Mouse (Mus musculus) intestine, postnatal 0 days (tissue): Measurements from ENCODE around the gene Sh3pxd2b. TPM values are rescaled to one million over a fixed set of nuclear protein-coding genes. Genes with fewer than 3 reads are reported as not detected.

Experiments
- ATAC-seq: fragments of 200-750 bp; cut with Nextera tagmentation; 2 replicates; pipeline ENCODE4 v1.8.0; 2017; ENCODE audit warnings: mild to moderate bottlenecking, moderate TSS enrichment, moderate library complexity
- H3K27ac ChIP-seq: fragments of 300-500 bp; sonication (generic); 2 replicates; pipeline ENCODE4 v1.5.1; 2014; ENCODE audit warnings: mild to moderate bottlenecking, low read depth, low read length, moderate library complexity
- H3K27me3 ChIP-seq: fragments of 300-500 bp; sonication (generic); replicated peaks from 2 replicates; pipeline ENCODE4 v1.6.1; 2014; ENCODE audit warnings: low read length, mixed read lengths; ENCODE audit not compliant: control insufficient read depth, insufficient read depth
- H3K36me3 ChIP-seq: fragments of 300-500 bp; sonication (generic); 2 replicates; pipeline ENCODE4 v1.6.1; 2014; ENCODE audit warnings: mild to moderate bottlenecking, moderate library complexity; ENCODE audit not compliant: control insufficient read depth, insufficient read depth
- H3K4me1 ChIP-seq: fragments of 300-500 bp; sonication (generic); replicated peaks from 2 replicates; pipeline ENCODE4 v1.6.1; 2014; ENCODE audit warnings: antibody characterized with exemption, low read length, mixed read lengths; ENCODE audit not compliant: control insufficient read depth, insufficient read depth
- H3K4me2 ChIP-seq: fragments of 300-500 bp; sonication (generic); replicated peaks from 2 replicates; pipeline ENCODE4 v1.6.1; 2014; ENCODE audit warnings: low read depth, mild to moderate bottlenecking, moderate library complexity
- H3K4me3 ChIP-seq: fragments of 300-500 bp; sonication (generic); 2 replicates; pipeline ENCODE4 v1.5.1; 2014; ENCODE audit warnings: low read depth, low read length
- H3K9ac ChIP-seq: fragments of 300-500 bp; sonication (generic); 2 replicates; pipeline ENCODE4 v1.6.1; 2014; ENCODE audit warnings: mild to moderate bottlenecking, low read depth, low read length
- H3K9me3 ChIP-seq: fragments of 300-500 bp; sonication (generic); 2 replicates; pipeline ENCODE4 v1.6.1; 2016; ENCODE audit warnings: mixed run types; ENCODE audit not compliant: control insufficient read depth
- CTCF ChIP-seq: sonication (generic); IDR thresholded peaks from 2 replicates; pipeline ENCODE4 v1.5.1; 2016; ENCODE audit warnings: low read depth, mild to moderate bottlenecking, control low read depth, antibody characterized with exemption, moderate library complexity
- WGBS: fragments of 180-500 bp; shearing (Covaris S2); extraction: QIAGEN DNeasy Blood & Tissue Kit; methylation state at CpG from one replicate; pipeline ENCODE4 v1.1.7; 2014; 5-methylcytosine and 5-hydroxymethylcytosine counted together
- polyA plus RNA-seq: library from polyadenylated mRNA; unstranded; fragments of >200 nt; fragmentation: Nextera tagmentation; extraction: Ambion mirVana; gene quantifications from 2 replicates; pipeline ENCODE4 v1.2.1, GENCODE M21; 2015

Sh3pxd2b gene
- polyA plus RNA-seq, 1 experiment from 2014 or later = 3.2 TPM

DNA sequence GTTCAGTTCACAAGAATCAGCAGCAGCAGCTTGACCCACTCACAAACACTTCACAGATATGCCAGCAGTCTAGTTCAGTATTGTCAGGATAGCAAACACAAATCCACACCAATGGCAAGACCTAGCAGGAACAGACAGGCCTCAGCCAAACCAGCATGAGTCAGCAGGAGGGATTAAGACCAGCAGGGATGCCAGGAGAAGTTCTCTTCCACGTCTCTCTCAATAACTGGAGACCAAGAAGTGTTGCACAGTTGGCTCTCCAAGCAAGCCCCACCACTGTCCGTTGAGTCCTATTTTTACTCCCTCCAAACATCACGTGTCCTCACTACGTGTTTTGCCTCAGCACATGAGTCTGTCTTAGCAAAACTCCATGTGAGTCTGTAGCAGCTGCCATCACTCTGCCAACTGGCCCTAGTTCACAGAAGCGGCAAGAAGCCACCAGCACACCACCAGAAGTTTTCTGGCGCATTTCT is 11.1 kb upstream of the Sh3pxd2b start:
- no peak overlapping the region for H3K9ac ChIP-seq
- H3K27ac ChIP-seq = no peak overlapping the region
- TF ChIP-seq CTCF = no peak
- no peaks in the 10 kb centered on the region; the same call in 1 of the 2 replicates for H3K4me1 ChIP-seq
- ATAC-seq = no peak
- no peaks in the 10 kb centered on the region for H3K36me3 ChIP-seq
- H3K27me3 ChIP-seq = no peaks in the 10 kb centered on the region
- no peak overlapping the region for H3K4me2 ChIP-seq
- no peak overlapping the region for H3K4me3 ChIP-seq
- 0 out of 2 replicates have a peak, but pooled peaks cover 3% of the 10 kb centered on the region for H3K9me3 ChIP-seq
- 93% methylated on average over 6 of the region's 6 CpGs for WGBS

DNA sequence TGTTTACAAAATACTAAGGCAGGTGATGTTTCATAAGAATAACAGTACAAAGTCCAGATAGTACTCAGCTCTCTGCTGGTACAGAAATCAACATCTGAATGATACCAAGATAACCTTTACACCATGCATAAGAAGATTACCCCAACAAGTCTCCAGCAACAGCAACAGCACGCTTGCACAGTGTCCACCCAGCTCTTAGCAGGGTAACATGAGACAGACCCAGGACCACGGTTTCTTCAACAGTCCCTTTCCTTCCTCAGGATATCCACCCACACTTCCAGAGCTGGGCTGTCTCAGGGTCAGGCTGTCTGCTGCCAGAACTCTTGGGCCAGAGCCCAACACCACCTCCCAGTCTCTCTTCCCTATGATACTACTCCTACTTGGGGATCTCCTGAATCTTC is 8.5 kb upstream of the Sh3pxd2b start:
- WGBS = 20% methylated on average over 2 of the region's 2 CpGs
- Histone ChIP-seq H3K36me3 (no peaks in the 10 kb centered on the region), H3K9me3 (0 out of 2 replicates have a peak, but pooled peaks cover 3% of the 10 kb centered on the region), H3K4me3 (no peak overlapping the region), H3K27ac (no peak overlapping the region), H3K9ac (no peak overlapping the region), H3K4me1 (no peaks in the 10 kb centered on the region; the same call in 1 of the 2 replicates), H3K4me2 (no peak overlapping the region), H3K27me3 (no peaks in the 10 kb centered on the region)
- TF ChIP-seq CTCF = no peak
- ATAC-seq = peak; percentile 67

DNA sequence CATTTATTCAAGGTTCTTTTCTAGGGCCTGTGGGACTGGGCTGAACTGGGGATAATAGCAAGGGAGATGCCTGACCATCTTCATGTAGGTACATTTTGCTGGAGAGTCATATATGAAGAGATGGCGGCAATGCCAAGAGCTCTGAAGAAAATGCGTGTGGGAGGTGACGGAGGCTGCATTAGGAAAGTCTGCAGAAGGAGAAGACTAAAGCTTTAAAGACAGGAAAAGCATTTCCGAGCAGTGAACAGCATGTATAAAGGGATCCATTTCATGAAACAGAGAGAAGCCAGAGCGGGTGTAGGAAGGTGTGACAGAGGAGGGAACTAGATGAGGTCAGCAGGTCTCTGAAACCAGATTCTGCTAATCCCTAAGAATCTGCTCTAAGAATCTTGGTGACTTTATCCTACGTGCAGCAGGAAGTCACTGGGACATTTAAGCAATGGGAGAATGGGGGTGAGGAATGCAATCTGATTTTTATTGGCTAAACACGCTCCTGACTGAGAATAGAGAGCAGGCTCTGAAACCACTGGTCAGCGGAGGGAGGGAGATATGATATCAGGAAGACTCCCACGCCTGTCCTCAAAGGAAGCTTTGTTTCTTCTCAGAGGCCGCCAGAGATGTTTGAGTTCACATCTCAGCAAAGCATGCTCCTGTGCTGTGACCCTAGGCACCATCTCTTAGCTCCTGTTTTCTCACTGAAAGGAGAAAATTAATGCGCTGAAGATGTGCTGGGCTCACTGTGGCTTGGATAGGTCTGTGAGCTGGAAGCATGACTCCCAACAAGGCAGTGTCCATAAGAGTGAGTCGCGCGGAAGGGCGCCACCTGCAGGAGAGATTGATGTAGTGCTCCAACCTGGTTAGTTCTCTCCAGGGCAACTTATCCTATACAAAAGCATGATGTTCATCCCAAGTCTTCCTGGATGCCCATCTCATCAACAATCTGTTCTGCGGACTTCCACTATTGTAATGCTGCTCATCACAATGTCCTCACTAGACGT is 6.8 kb upstream of the Sh3pxd2b start:
- no peak overlapping the region for H3K27ac ChIP-seq
- no peak overlapping the region for H3K9ac ChIP-seq
- H3K27me3 ChIP-seq = no peaks in the 10 kb centered on the region
- 39% methylated on average over 17 of the region's 17 CpGs for WGBS
- no peaks in the 10 kb centered on the region for H3K36me3 ChIP-seq
- 0 out of 2 replicates have a peak, but pooled peaks cover 3% of the 10 kb centered on the region for H3K9me3 ChIP-seq
- no peak overlapping the region for H3K4me3 ChIP-seq
- peaks cover 3% of the 10 kb centered on the region; the same call in 1 of the 2 replicates for H3K4me1 ChIP-seq
- ATAC-seq = no peak
- H3K4me2 ChIP-seq = no peak overlapping the region
- peak; percentile 93 for TF ChIP-seq CTCF

DNA sequence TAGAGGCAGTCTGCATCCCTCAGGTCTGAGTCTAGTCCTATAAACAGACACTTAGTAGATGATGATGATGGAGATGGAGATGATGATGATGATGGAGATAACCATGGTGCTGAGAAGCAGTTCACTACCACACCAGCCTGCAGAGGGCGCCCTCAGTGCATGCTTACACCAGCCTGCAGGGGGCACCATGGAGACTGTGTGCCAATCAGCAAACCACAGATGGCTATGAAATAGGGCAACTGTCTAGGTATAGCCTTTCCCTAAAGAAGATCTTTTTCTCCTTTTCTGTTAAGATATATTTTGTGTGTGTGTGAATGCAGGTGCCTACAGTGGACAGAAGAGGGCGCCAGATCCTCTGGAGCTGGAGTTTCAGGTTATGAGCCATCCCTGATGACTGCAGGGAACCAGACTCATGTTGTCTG is 4.8 kb upstream of the Sh3pxd2b start:
- no peaks in the 10 kb centered on the region for H3K27me3 ChIP-seq
- H3K9ac ChIP-seq = no peak overlapping the region
- H3K36me3 ChIP-seq = no peaks in the 10 kb centered on the region
- no peak overlapping the region for H3K4me2 ChIP-seq
- no peak for ATAC-seq
- H3K9me3 ChIP-seq = no peaks in the 10 kb centered on the region
- H3K4me1 ChIP-seq = peaks cover 3% of the 10 kb centered on the region; the same call in 1 of the 2 replicates
- no peak overlapping the region for H3K27ac ChIP-seq
- peak; percentile 88 for TF ChIP-seq CTCF
- 17% methylated on average over 2 of the region's 2 CpGs for WGBS
- no peak overlapping the region for H3K4me3 ChIP-seq

DNA sequence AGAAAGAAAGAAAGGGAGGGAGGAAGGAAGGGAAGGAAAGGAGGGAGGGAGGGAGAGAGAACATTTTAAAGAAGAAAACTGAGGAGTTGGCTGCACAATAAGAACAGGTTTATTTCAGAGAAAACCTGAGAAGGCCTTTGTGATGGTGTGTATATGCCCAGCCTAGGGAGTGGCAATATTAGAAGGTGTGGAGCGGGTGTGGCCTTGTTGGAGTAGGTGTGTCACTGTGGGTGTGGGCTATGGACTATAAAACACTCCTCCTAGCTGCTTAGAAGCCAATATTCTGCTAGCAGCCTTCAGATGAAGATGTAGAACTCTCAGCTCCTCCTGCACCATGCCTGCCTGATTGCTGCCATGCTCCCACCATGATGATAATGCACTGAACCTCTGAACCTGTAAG is 4.3 kb upstream of the Sh3pxd2b start:
- Histone ChIP-seq H3K9ac (no peak overlapping the region), H3K27me3 (no peaks in the 10 kb centered on the region), H3K36me3 (no peaks in the 10 kb centered on the region), H3K9me3 (no peaks in the 10 kb centered on the region), H3K27ac (no peak overlapping the region), H3K4me2 (no peak overlapping the region), H3K4me3 (no peak overlapping the region), H3K4me1 (peaks cover 3% of the 10 kb centered on the region; the same call in 1 of the 2 replicates)
- 88% methylated on average over 1 of the region's 1 CpGs for WGBS
- ATAC-seq = no peak
- TF ChIP-seq CTCF = no peak

DNA sequence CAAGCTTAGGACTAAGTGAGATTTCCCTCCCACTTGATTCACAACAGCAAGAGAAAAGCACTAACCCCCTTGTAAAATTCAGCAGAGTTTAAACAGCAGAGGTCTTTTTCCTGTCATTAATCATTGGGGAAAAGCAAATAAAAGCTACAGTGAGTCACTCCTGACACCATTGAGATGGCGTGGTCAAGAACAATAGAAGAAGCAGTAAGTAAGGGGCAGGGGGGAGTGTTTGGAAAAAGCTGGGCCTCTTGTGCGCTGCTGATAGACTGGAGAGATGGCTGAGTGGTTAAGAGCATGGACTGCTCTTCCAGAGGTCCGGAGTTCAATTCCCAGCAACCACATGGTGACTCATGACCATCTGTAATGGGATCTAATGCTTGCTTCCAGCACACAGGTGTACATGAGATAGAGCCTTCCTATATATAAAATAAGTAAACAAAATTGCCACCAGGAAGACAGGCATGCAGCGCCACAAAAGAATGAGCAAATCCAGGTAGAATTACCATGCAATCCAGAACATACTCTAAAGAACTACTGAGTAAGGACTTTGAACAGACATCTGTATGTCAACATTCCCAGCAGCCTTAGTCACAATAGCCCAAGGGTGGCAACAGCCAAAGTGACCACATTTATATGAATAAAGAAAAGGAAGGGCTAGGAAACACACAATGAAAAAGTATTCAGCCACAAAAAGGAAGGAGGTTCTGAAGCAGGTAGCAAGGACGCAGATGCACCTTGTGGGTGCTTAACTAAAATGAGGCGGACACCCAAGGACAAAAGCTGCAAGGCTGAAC is 1.9 kb upstream of the Sh3pxd2b start:
- TF ChIP-seq CTCF = no peak
- peak; percentile 37; the same call in 1 of the 2 replicates for ATAC-seq
- H3K4me1 ChIP-seq = peaks cover 3% of the 10 kb centered on the region; the same call in 1 of the 2 replicates
- H3K36me3 ChIP-seq = no peaks in the 10 kb centered on the region
- H3K9ac ChIP-seq = no peak overlapping the region
- H3K4me3 ChIP-seq = no peak overlapping the region
- H3K27ac ChIP-seq = no peak overlapping the region
- no peak overlapping the region for H3K4me2 ChIP-seq
- H3K9me3 ChIP-seq = no peaks in the 10 kb centered on the region
- WGBS = 50% methylated on average over 6 of the region's 6 CpGs
- no peaks in the 10 kb centered on the region for H3K27me3 ChIP-seq
